Comparison of ENCODE assay signal across 8 mouse cellular contexts in the genomic region with DNA sequence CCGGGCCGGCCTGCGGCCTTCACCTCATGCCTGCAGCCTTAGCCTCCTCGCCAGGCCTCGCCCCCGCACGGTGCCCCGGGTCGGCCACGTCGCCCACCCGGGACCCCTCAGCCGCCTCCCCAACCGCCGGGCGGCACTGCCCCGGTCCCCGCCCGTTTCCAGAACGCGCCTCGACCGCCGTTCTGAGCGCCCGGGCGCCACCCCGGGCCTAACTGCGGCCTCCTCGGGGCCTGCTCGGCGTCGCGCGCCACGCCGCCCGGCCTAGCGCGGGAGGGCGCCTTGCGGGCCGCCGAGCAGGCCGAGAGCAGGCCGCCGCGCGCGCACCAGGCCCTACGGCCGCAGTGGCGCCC. TPM values are rescaled to one million over a fixed set of nuclear protein-coding genes. Genes with fewer than 3 reads are reported as not detected.
DNase-seq lines count a peak whose midpoint lies in the region; ATAC-seq and TF ChIP-seq lines count a peak whose summit lies in the region.

No protein-coding gene starts in this region.

- peak overlapping the region; percentile 97 for H3ac ChIP-seq in myocyte (ENCODE audit: control insufficient read depth, insufficient read length)

- peak overlapping the region; percentile 99 for H3K27ac ChIP-seq in lung, postnatal 0 days (ENCODE audit: low read length)
- H3K27ac ChIP-seq in hindbrain, embryonic 16.5 days (ENCODE audit: low read depth, low read length) = peak overlapping the region; percentile 99

- ATAC-seq in lung, postnatal 0 days = peak; percentile 47
- ATAC-seq in hindbrain, embryonic 16.5 days = 0 out of 2 replicates have a peak, but pooled peaks have one; percentile 69

- peak overlapping the region; percentile 88 for H3K9ac ChIP-seq in lung, postnatal 0 days (replicated peaks; ENCODE audit: low read depth)
- peak overlapping the region; percentile 89 for H3K9ac ChIP-seq in hindbrain, embryonic 16.5 days (ENCODE audit: low read depth, low read length)

- no peak for TF ChIP-seq CTCF in lung, postnatal 0 days (IDR thresholded peaks at IDR 0.05)

- peak overlapping the region; percentile 51 for H3K4me2 ChIP-seq in lung, postnatal 0 days (replicated peaks; ENCODE audit: low read depth, low read length)
- H3K4me2 ChIP-seq in hindbrain, embryonic 16.5 days (ENCODE audit: low read length) = peak overlapping the region; percentile 21; the same call in 1 of the 2 replicates
- no peak overlapping the region for H3K4me2 ChIP-seq in myocyte (ENCODE audit: low read depth)

- peaks cover 39% of the 10 kb centered on the region for H3K79me2 ChIP-seq in myocyte (ENCODE audit: control insufficient read depth, insufficient read depth)

- no peaks in the 10 kb centered on the region for H3K36me3 ChIP-seq in lung, postnatal 0 days (ENCODE audit: insufficient read depth, low read length)
- no peaks in the 10 kb centered on the region for H3K36me3 ChIP-seq in hindbrain, embryonic 16.5 days (ENCODE audit: control insufficient read depth, insufficient read depth, low read length)
- H3K36me3 ChIP-seq in myocyte (ENCODE audit: control insufficient read depth, insufficient read depth) = no peaks in the 10 kb centered on the region

- TF ChIP-seq POLR2A in myocyte (IDR thresholded peaks at IDR 0.05; ENCODE audit: insufficient read length, low read depth) = no peak

- no peaks in the 10 kb centered on the region for H3K9me3 ChIP-seq in lung, postnatal 0 days (ENCODE audit: low read length)
- H3K9me3 ChIP-seq in hindbrain, embryonic 16.5 days (ENCODE audit: control insufficient read depth, low read length) = no peaks in the 10 kb centered on the region; the same call in 1 of the 2 replicates

- peak; percentile 79 for DNase-seq in adrenal gland, adult 2 months
- no peak for DNase-seq in adrenal gland, adult 18-20 months (ENCODE audit: low spot score in 2 of 2)
- no peak for DNase-seq in lung, postnatal 0 days (ENCODE audit: low spot score)
- DNase-seq in lung, adult 18-20 months = no peak
- no peak for DNase-seq in adrenal gland, postnatal 14 days
- no peak for DNase-seq in embryo, embryonic 10.5 days (ENCODE audit: low spot score)

- peak overlapping the region; percentile 61 for H3K4me3 ChIP-seq in lung, postnatal 0 days (ENCODE audit: low read depth, low read length)
- peak overlapping the region; percentile 61 for H3K4me3 ChIP-seq in hindbrain, embryonic 16.5 days (ENCODE audit: low read length)
- H3K4me3 ChIP-seq in myocyte = peak overlapping the region; percentile 56

- no peak for TF ChIP-seq EP300 in lung, postnatal 0 days (IDR thresholded peaks at IDR 0.05)

- WGBS in lung, postnatal 0 days = 9% methylated on average over 11 of the region's 53 CpGs
- 32% methylated on average over 5 of the region's 53 CpGs for WGBS in hindbrain, embryonic 16.5 days

- no peaks in the 10 kb centered on the region for H3K4me1 ChIP-seq in lung, postnatal 0 days (ENCODE audit: insufficient read depth, low read depth, low read length)
- H3K4me1 ChIP-seq in hindbrain, embryonic 16.5 days (ENCODE audit: control insufficient read depth, insufficient read depth, low read depth, low read length) = no peaks in the 10 kb centered on the region; the same call in 1 of the 2 replicates

- no peaks in the 10 kb centered on the region for H3K27me3 ChIP-seq in lung, postnatal 0 days (replicated peaks; ENCODE audit: insufficient read depth, low read length)
- H3K27me3 ChIP-seq in hindbrain, embryonic 16.5 days (replicated peaks; ENCODE audit: control insufficient read depth, insufficient read depth, low read length) = peaks cover 17% of the 10 kb centered on the region
- H3K27me3 ChIP-seq in myocyte (ENCODE audit: control insufficient read depth, insufficient read depth, insufficient read length) = no peaks in the 10 kb centered on the region

TF ChIP-seq in myocyte, 11 proteins besides CTCF, POLR2A, EP300 and RAD21:
- TF ChIP-seq MAX (IDR thresholded peaks at IDR 0.05; ENCODE audit: low read depth) = no peak
- no peak for TF ChIP-seq USF1 (IDR thresholded peaks at IDR 0.05; ENCODE audit: low read depth)
- TF ChIP-seq REST (IDR thresholded peaks at IDR 0.05; ENCODE audit: insufficient read depth, insufficient read length) = no peak
- TF ChIP-seq SRF (IDR thresholded peaks at IDR 0.05; ENCODE audit: control insufficient read depth, insufficient read length, low read depth) = no peak
- TF ChIP-seq POLR2AphosphoS2 (IDR thresholded peaks at IDR 0.05; ENCODE audit: insufficient read length, low read depth) = no peak
- TF ChIP-seq MYOD1 (IDR thresholded peaks at IDR 0.05; ENCODE audit: control insufficient read depth in 1 of 3, insufficient read length in 2 of 3, low read depth in 2 of 3) = no peak

RNA-seq across cellular contexts. Expression of a gene that starts 0.8 kb away (rescaled TPM):
- 10 to 100 TPM; 19.6 to 28.6 TPM for total RNA-seq in adrenal gland, adult 2 months (2021)
- 1.7 and 1.8 TPM in 2 replicates for polyA plus RNA-seq in adrenal gland, adult 2 months (2012; rRNA removed)
- 10 to 100 TPM; 28.0 to 29.3 TPM for total RNA-seq in adrenal gland, adult 18-20 months (2021)
- 22.7 and 28.0 TPM in 2 replicates for polyA plus RNA-seq in lung, postnatal 0 days (2015; fragmentation: Nextera tagmentation; extraction: Ambion mirVana)
- polyA plus RNA-seq in hindbrain, embryonic 16.5 days (2015; fragmentation: Nextera tagmentation; extraction: Ambion mirVana) = 18.1 and 19.1 TPM in 2 replicates
- polyA plus RNA-seq in myocyte (2012; fragmentation: generic; extraction: Trizol) = 4.7 TPM
- total RNA-seq in adrenal gland, postnatal 14 days (2021) = 28.1 and 28.6 TPM in 2 replicates
